Mouse (Mus musculus): ENCODE results near the gene Zdhhc19.

The Zdhhc19 gene

GRCm38 (mm10) chr16:32495965-32496364 is at the start of gene Zdhhc19:
Gene Zdhhc19 (plus strand): TSS chr16:32496265.
- in situ Hi-C loops (cut with MboI; ENCODE audit: unreplicated experiment in 2 of 2), result loop anchor here (5.0 to 25.0 kb wide), 3 partner anchors 229 to 559 kb away; partner anchors contain the start of genes 0610012G03Rik (in 1 of the 2), Ncbp2 (in 1 of the 2) and Pigz (in 1 of the 2)

DNA sequence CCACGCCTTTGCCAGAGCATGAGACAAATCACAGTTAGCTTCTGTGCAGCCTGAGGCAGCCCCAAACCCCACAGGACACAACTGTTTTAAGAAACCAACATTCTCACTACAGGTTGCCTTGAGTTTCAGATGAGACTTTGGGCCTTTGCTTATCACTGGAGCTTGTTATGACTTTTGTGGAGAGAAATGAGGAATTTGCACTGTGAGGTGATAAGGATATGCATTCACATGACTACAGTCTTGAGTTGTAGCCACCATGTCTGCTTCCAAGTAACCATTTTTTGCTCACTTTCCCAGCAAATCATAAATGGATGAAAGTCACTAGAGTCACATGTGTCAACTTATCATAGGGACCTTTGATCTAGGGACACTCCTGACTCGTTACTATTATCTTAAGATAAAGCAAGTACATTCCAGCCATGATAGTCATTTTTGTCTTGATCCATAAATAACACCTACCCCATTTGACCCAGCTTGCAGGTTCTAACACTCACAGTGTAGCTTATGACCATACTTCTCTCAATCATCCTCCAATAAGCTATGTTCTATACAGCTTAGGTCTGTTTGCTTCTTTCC is 49.4 kb upstream of the Zdhhc19 start:
- in situ Hi-C loops (cut with MboI; ENCODE audit: unreplicated experiment in 2 of 2), result no loop called here

GRCm38 (mm10) chr16:32449665-32450064 is 46.4 kb upstream of the Zdhhc19 start:
- in situ Hi-C loops (cut with MboI; ENCODE audit: unreplicated experiment in 2 of 2), result loop anchor here (10.0 to 25.0 kb wide), 2 partner anchors 55 to 337 kb away; no protein-coding TSS in a partner anchor

GRCm38 (mm10) chr16:32450133-32450532 is 45.9 kb upstream of the Zdhhc19 start:
- in situ Hi-C loops (cut with MboI; ENCODE audit: unreplicated experiment in 2 of 2), result loop anchor here (10.0 to 25.0 kb wide), 2 partner anchors 55 to 338 kb away; no protein-coding TSS in a partner anchor

GRCm38 (mm10) chr16:32453102-32453501 is 43.0 kb upstream of the Zdhhc19 start:
- in situ Hi-C loops (cut with MboI; ENCODE audit: unreplicated experiment in 2 of 2), result loop anchor here (10.0 to 25.0 kb wide), 2 partner anchors 58 to 341 kb away; no protein-coding TSS in a partner anchor

GRCm38 (mm10) chr16:32454646-32455045 is 41.4 kb upstream of the Zdhhc19 start:
- in situ Hi-C loops (cut with MboI; ENCODE audit: unreplicated experiment in 2 of 2), result loop anchor here (5.0 to 25.0 kb wide), 3 partner anchors 60 to 342 kb away; no protein-coding TSS in a partner anchor

GRCm38 (mm10) chr16:32456086-32456485 is 40.0 kb upstream of the Zdhhc19 start:
- in situ Hi-C loops (cut with MboI; ENCODE audit: unreplicated experiment in 2 of 2), result loop anchor here (5.0 to 25.0 kb wide), 3 partner anchors 61 to 344 kb away; no protein-coding TSS in a partner anchor

DNA sequence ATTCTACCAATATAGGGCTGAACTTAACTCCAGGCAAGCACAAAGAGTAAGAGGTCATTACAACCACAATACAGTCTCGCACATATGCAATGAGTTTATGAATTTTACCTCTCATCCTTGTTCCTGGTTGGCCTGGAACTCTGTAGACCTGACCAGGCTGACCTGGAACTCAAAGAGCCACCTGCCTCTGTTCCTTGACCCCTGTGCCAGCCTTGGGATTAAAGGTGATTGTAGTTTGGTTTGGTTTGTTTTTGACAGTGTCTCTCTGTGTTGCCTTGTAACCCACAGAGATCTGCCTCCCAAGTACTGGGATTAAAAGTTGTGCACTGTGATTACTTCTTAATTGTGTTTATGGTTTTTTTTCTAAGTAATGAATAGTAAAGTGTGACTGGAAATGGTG is 39.3 kb upstream of the Zdhhc19 start:
- in situ Hi-C loops (cut with MboI; ENCODE audit: unreplicated experiment in 2 of 2), result loop anchor here (5.0 to 25.0 kb wide), 3 partner anchors 62 to 344 kb away; no protein-coding TSS in a partner anchor

GRCm38 (mm10) chr16:32457589-32458386 is 38.3 kb upstream of the Zdhhc19 start:
- in situ Hi-C loops (cut with MboI; ENCODE audit: unreplicated experiment in 2 of 2), result loop anchor here (5.0 to 25.0 kb wide), 3 partner anchors 63 to 345 kb away; no protein-coding TSS in a partner anchor

GRCm38 (mm10) chr16:32460518-32460917 is 35.5 kb upstream of the Zdhhc19 start:
- in situ Hi-C loops (cut with MboI; ENCODE audit: unreplicated experiment in 2 of 2), result loop anchor here (5.0 to 25.0 kb wide), 3 partner anchors 86 to 348 kb away; no protein-coding TSS in a partner anchor

DNA sequence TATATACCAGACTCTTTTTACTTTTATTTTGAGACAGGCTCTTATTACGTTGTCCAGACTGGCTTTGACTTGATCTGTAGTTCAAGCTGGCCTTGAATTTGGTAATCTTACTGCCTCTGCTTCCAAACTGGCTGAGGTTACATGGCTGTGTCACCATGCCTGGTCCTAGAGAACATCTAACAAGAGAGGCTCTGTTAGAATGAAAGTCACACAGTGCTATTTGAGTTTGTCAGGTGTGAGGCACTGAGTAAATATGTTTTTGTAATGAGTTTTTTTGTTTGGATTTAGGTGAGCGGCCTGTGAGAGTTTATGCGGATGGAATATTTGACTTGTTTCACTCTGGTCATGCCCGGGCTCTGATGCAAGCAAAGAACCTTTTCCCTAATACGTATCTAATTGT is 34.4 kb upstream of the Zdhhc19 start:
- in situ Hi-C loops (cut with MboI; ENCODE audit: unreplicated experiment in 2 of 2), result loop anchor here (5.0 to 25.0 kb wide), 3 partner anchors 87 to 349 kb away; no protein-coding TSS in a partner anchor

DNA sequence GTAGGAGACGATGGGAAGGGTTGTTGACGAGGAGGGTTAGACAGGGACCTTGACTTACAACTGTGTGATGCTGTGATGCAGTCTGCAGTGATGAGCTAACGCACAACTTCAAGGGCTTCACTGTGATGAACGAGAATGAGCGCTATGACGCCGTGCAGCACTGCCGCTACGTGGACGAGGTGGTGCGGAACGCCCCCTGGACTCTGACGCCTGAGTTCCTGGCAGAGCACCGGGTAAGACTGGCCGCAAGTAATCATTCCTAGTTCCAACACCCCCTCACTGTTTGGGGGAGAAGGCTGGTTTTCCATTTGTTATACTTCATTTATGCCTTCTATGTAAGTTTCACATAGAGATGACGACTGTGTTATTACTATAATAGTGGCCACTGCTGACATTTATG is 33.1 kb upstream of the Zdhhc19 start:
- in situ Hi-C loops (cut with MboI; ENCODE audit: unreplicated experiment in 2 of 2), result loop anchor here (5.0 to 25.0 kb wide), 3 partner anchors 88 to 351 kb away; no protein-coding TSS in a partner anchor

DNA sequence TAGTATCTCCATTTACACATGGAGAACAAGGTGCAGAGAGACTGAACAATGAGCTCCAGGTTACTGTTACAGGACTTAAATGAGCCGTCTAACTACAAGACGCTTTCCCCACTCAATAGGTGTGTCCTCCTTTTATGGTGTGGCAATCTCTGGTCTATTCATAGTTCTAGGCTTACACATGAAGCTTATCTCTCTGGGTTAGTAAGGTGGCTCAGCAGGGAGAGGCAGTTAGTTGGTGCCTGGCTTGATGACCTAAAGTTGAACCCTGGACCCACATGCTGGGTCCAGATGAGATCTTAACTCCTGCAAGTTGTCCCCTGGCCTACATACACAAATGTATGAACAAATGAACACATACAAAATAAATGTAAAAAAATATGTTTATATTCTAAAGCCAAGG is 32.6 kb upstream of the Zdhhc19 start:
- in situ Hi-C loops (cut with MboI; ENCODE audit: unreplicated experiment in 2 of 2), result loop anchor here (5.0 to 25.0 kb wide), 3 partner anchors 89 to 351 kb away; no protein-coding TSS in a partner anchor

- in situ Hi-C loops (cut with MboI; ENCODE audit: unreplicated experiment in 2 of 2), result loop anchor here (5.0 to 25.0 kb wide), 3 partner anchors 90 to 353 kb away; no protein-coding TSS in a partner anchor
Measured at GRCm38 (mm10) chr16:32464908-32465307, 31.2 kb upstream of the Zdhhc19 start.

- in situ Hi-C loops (cut with MboI; ENCODE audit: unreplicated experiment in 2 of 2), result loop anchor here (10.0 to 25.0 kb wide), 2 partner anchors 94 to 356 kb away; no protein-coding TSS in a partner anchor
Measured at GRCm38 (mm10) chr16:32468488-32468887, 27.6 kb upstream of the Zdhhc19 start.

- in situ Hi-C loops (cut with MboI; ENCODE audit: unreplicated experiment in 2 of 2), result loop anchor here (10.0 to 25.0 kb wide), 2 partner anchors 95 to 357 kb away; no protein-coding TSS in a partner anchor
Measured at GRCm38 (mm10) chr16:32469404-32470105, 26.5 kb upstream of the Zdhhc19 start.

DNA sequence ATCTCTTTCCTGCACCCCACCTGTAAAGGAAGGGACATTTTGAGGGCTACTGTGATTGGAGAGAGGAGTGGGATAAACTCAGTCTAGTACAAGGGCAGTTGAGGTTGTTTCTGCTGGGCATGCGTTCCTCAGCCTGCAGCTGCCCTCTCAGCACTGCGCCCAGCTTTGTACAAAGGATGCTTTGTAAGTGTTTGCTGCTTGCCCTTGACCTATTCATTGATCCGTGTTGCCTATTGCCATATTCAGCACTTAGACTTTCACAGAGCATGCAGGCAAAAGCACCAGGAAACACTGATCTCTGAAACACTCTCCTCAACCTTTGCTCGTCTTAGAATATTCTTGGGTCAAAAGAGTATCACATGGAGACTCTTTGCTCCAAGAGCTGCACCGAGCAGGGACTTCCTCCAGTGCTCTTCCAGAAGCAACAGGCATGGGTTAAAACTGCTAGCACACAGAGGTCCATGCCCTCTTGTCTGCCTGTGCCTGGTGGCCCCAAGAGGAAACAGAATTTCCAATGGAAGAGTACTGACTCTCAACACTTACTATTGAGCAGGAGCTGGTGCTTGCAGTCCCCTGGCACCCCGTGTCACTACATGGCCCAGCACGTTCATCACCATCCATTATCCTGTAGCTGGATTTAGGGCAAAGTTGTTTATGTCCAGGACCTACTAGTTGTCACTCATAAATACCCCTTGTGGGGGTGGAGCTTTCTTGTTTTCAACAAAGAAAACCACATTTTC is 23.6 kb upstream of the Zdhhc19 start:
- in situ Hi-C loops (cut with MboI; ENCODE audit: unreplicated experiment in 2 of 2), result loop anchor here (25.0 kb wide), 1 partner anchor 360 kb away; no protein-coding TSS in a partner anchor

- in situ Hi-C loops (cut with MboI; ENCODE audit: unreplicated experiment in 2 of 2), result loop anchor here in 1 of 2 experiments (25.0 kb wide), 1 partner anchor 540 kb away; the partner anchor contains the start of genes 0610012G03Rik, Ncbp2 and Pigz
Measured at GRCm38 (mm10) chr16:32477315-32477714, 18.8 kb upstream of the Zdhhc19 start.

DNA sequence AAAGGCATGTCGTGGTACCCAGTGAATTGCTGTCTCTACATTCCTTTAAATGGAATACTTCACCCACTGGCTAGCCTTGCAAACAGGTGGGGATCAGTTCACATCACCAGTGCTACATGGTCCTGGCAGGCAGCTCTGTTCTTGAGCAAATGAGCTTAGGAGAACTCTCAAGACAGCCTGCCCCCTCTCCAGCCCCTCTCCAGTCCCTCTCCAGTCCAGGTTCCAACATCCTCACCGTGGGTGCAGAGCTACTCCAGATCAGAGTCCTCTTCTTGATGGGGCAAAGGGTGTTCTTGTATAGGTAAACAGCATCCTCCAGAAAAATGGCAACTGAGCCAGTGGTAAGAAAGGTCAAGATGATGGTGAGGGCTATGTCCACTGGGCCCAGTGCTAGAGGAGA is 16.6 kb upstream of the Zdhhc19 start:
- in situ Hi-C loops (cut with MboI; ENCODE audit: unreplicated experiment in 2 of 2), result loop anchor here in 1 of 2 experiments (25.0 kb wide), 1 partner anchor 542 kb away; the partner anchor contains the start of genes 0610012G03Rik, Ncbp2 and Pigz

Measured in v-Abl transformed pro-B cells (cell line).